Mouse (Mus musculus) urinary bladder, postnatal 4 days (tissue): ENCODE measurements at regions not wholly inside any gene's neighbourhood (a gene's known extent, or its start where the extent isn't known, plus 50 kb on each side); places are given as distances from the start of the nearest gene placed in this dataset.
"Not testable (repeated sequence)": the region's sequence is repeated elsewhere in the genome, so short reads cannot be mapped to it uniquely, and the experiment has no call there.

Source experiments
- DNase-seq, 2 experiments: peaks; one replicate each; pipeline ENCODE4 v3.0.0; 2021 to 2022; ENCODE audit warnings: low spot score in 2 of 2

DNA sequence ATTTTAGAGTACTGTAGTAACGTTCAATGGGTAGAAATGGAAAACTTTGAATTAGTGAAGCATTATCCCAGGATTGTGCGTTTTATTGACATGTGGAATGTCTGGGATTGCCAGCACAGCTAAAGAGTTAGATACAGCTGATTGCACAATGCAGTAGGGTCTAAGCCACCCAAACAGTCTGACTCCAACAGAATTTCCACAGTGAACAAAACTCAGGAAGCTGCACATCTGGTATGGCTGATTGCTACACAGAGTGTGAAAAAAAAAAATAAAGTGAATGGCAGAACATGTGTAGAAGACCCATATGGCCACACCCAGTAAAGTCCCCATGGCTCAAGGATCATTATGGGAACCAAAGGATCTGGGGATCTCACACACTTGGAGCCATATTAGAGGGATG is 596.0 kb upstream of the Igfbp3 start:
- DNase-seq: no peak

- DNase-seq: no peak
These were observed 582.6 kb upstream of the Igfbp3 start for GRCm38 (mm10) chr11:7796373-7796772.

DNA sequence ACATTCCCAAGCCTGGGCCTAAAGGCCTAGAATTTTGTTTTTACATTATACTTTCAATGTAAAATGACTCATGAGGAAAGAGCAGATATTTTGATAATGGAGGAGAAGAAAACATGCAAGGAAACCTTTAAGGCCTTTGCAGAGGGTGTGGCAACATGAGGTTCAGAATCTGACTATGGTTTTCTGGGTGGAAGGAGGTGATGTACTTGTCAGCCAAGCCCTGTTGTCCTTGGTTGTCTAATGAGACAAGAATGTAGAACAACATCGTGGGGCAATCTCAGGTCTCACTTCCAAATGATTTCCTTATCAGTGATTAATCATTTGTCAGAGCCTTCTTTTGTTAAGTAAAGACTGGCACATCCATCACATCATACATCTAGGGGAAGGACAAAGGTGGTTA is 580.5 kb upstream of the Igfbp3 start:
- DNase-seq: no peak

GRCm38 (mm10) chr11:7780476-7781112 is 566.9 kb upstream of the Igfbp3 start:
- no peak for DNase-seq

GRCm38 (mm10) chr11:7775361-7775760 is 561.6 kb upstream of the Igfbp3 start:
- not testable (repeated sequence) for DNase-seq

- DNase-seq: no peak
These were observed 551.6 kb upstream of the Igfbp3 start for GRCm38 (mm10) chr11:7765303-7765702.

DNA sequence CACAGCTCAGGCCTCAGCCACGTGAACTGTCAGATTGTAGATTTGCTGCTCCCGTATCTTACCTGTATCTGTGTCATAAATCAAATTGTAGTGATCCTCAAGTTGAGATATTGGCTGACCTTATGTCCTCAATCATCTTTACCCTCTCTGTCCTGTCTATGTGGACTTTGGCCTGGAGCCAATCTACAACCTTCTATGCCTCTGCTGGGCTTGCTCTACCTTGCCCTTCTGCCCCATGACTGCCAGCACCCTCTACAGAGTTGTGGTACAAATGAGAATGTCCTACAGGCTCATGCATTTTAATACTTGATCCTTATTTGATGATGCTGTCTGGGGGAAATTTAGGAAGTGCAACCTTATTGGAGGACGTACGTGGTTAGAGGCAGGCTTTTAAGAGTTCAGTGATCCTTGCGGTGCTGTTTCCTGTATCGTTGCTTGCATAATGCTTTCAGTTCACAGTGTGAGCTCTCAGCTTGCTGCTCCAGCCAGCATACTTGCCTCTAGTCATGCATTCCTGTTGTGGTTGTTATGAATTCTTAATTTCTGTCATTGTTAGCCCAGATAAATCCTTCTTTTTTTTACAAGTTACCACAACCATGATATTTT is 545.2 kb upstream of the Igfbp3 start:
- DNase-seq: peak in 1 of 2 experiments; percentile 22
